Mouse (Mus musculus): Measurements from ENCODE around the gene Rpusd4. TPM values are rescaled to one million over a fixed set of nuclear protein-coding genes. Genes with fewer than 3 reads are reported as not detected.

Gene Rpusd4
- polyA plus RNA-seq, 1 experiment from 2014 or later = 24.4 TPM

DNA sequence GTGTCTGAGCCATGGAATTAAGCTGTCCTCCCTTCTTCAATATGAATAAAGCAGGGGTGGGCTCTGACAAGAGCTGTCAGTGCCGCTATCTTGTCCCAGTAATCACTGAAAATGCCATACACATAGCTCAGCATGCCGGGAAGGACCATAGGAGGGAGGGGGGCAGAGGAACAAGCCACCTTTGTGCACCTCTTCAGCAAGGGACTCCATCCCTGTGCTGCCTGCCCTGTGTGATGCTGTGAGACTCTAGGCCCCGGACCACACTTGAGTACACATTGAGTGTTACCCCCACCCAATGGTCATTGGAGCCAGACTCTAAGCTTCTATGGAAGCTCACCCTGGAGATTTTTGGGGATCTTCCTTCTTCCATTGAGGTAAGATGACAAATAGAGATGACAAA, 18.7 kb downstream of the Rpusd4 start:
- no peaks in the 10 kb centered on the region for H3K36me3 ChIP-seq
- no peak overlapping the region for H3K4me3 ChIP-seq
- H3K27ac ChIP-seq (ENCODE audit: poor library complexity, severe bottlenecking) = no peak overlapping the region
- H3K27me3 ChIP-seq (replicated peaks) = 0 out of 2 replicates have a peak, but pooled peaks cover 5% of the 10 kb centered on the region
- no peaks in the 10 kb centered on the region for H3K9me3 ChIP-seq (replicated peaks)
- H3K9ac ChIP-seq = no peak overlapping the region
- ATAC-seq (ENCODE audit: insufficient number of reproducible peaks, low FRiP score) = no peak
- WGBS = 74% methylated on average over 3 of the region's 3 CpGs
- peaks cover 18% of the 10 kb centered on the region for H3K4me1 ChIP-seq (replicated peaks)
- H3K4me2 ChIP-seq = no peak overlapping the region

DNA sequence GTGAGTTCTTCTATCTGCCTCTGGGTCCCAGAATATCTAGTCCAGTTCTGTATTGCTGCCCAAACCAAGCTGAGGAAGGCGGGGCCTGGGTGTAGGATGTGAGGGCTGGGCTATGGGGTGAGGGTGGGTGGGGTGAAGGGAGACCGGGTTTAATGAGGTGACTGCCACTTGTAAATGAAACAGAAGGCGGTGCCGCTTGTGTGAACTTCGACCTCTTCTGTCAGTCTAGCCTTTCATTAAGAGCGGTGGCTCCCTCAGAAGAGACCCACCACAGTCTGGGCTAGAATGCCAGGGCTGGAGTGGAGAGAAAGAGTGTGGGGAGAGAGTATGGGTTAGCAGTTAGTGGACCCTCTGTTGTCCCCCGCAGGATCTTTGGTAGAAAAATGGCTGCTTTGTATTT, 22.3 kb downstream of the Rpusd4 start:
- no peak for ATAC-seq (ENCODE audit: insufficient number of reproducible peaks, low FRiP score)
- 53% methylated on average over 7 of the region's 7 CpGs for WGBS

DNA sequence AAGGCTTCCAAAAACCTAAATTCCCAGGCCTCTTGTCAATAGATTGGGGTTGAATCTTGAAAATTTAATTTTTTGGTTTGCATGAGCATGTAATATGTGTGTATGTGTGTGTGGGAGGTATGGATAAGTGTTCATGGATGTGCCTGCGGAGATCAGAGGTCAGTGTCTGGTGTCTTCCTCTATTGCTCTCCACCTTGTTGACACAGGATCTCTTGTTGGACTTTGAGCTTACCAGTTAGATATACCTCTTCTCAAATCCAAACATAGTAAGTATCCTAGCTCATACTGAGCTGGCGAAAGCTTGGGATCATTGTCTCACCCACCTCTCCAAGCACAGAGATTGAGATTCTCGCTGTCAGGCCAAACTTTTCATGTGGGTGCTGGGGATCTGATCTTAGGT, 22.8 kb downstream of the Rpusd4 start:
- Histone ChIP-seq H3K27me3 (replicated peaks) (0 out of 2 replicates have a peak, but pooled peaks cover 5% of the 10 kb centered on the region), H3K36me3 (no peaks in the 10 kb centered on the region), H3K9ac (no peak overlapping the region), H3K4me1 (replicated peaks) (peaks cover 11% of the 10 kb centered on the region; the same call in 1 of the 2 replicates), H3K4me2 (no peak overlapping the region), H3K27ac (ENCODE audit: poor library complexity, severe bottlenecking) (no peak overlapping the region), H3K9me3 (replicated peaks) (no peaks in the 10 kb centered on the region), H3K4me3 (no peak overlapping the region)
- ATAC-seq (ENCODE audit: insufficient number of reproducible peaks, low FRiP score) = no peak
- WGBS = 86% methylated on average over 3 of the region's 3 CpGs

More for the DNA sequence above, 22.3 kb downstream of the Rpusd4 start:
- Histone ChIP-seq H3K4me1 (replicated peaks) (peaks cover 11% of the 10 kb centered on the region; the same call in 1 of the 2 replicates), H3K4me2 (no peak overlapping the region), H3K36me3 (no peaks in the 10 kb centered on the region), H3K4me3 (no peak overlapping the region), H3K9ac (no peak overlapping the region), H3K27ac (ENCODE audit: poor library complexity, severe bottlenecking) (no peak overlapping the region), H3K9me3 (replicated peaks) (no peaks in the 10 kb centered on the region), H3K27me3 (replicated peaks) (0 out of 2 replicates have a peak, but pooled peaks cover 5% of the 10 kb centered on the region)

DNA sequence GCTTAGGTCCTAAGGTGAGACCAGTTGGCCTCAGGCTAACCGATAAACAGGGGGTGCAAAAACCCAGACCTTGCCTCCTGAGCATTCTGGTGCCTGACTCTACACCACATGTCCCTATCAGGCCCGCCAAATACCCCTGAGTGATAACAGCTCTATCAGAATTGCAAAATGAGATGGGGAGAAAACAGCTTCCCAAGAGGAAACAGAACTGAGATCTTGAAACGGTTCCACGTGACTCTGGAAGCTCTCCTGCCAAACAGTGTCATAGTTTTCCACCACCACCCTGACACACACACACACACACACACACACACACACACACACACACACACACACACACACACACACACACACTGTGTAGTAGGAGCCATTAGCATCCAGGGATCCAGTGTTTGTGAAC, 23.3 kb downstream of the Rpusd4 start:
- Histone ChIP-seq H3K27me3 (replicated peaks) (0 out of 2 replicates have a peak, but pooled peaks cover 5% of the 10 kb centered on the region), H3K4me2 (no peak overlapping the region), H3K36me3 (no peaks in the 10 kb centered on the region), H3K9ac (no peak overlapping the region), H3K27ac (ENCODE audit: poor library complexity, severe bottlenecking) (no peak overlapping the region), H3K4me1 (replicated peaks) (peaks cover 11% of the 10 kb centered on the region; the same call in 1 of the 2 replicates), H3K9me3 (replicated peaks) (no peaks in the 10 kb centered on the region), H3K4me3 (no peak overlapping the region)
- 18% methylated on average over 4 of the region's 4 CpGs for WGBS
- ATAC-seq (ENCODE audit: insufficient number of reproducible peaks, low FRiP score) = no peak

DNA sequence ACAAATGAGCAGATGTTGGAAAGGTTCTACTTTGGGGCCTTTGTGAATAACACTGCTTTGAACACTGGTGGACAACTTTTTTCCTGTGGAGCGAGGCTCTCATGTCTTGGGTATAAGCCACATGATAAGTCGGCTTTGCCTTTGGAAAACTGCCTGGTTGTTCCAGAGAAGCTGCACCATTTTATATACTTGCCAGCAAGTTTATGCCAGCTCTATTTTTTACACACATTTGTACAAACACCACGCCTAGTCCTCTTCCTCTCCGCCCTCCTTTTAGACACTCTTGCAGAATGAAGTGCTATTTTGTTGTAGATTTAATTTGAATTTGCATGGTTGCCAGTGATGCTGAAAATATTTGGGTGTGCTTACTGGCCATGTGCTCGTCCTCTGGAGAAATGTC, 25.8 kb downstream of the Rpusd4 start:
- no peak for ATAC-seq (ENCODE audit: insufficient number of reproducible peaks, low FRiP score)
- Histone ChIP-seq H3K27ac (ENCODE audit: poor library complexity, severe bottlenecking) (no peak overlapping the region), H3K27me3 (replicated peaks) (no peaks in the 10 kb centered on the region), H3K9ac (no peak overlapping the region), H3K4me2 (no peak overlapping the region), H3K36me3 (no peaks in the 10 kb centered on the region), H3K4me3 (no peak overlapping the region), H3K4me1 (replicated peaks) (peaks cover 5% of the 10 kb centered on the region; the same call in 1 of the 2 replicates), H3K9me3 (replicated peaks) (no peaks in the 10 kb centered on the region)
- WGBS = 77% methylated on average over 5 of the region's 5 CpGs

DNA sequence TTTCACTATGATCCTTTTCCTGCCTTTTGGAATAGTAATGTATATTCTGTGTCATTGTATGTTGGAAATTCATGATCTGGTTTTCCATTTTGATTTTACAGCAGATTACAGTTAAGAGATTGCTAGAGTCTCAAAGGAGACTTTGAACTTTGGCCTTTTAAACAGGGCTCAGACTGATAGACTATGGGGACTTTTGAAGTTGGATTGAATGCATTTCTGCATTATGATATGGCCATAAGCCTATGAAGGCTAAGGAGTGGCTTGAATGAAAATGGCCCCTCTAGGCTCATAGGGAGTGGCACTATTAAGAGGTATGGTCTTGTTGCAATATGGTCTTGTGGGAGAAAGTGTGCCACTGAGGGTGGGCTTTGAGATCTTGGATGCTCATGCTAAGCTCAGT, 30.1 kb downstream of the Rpusd4 start:
- no peak overlapping the region for H3K27ac ChIP-seq (ENCODE audit: poor library complexity, severe bottlenecking)
- no peak overlapping the region for H3K9ac ChIP-seq
- no peaks in the 10 kb centered on the region for H3K36me3 ChIP-seq
- H3K4me3 ChIP-seq = no peak overlapping the region
- no peak for ATAC-seq (ENCODE audit: insufficient number of reproducible peaks, low FRiP score)
- no peaks in the 10 kb centered on the region for H3K27me3 ChIP-seq (replicated peaks)
- no peaks in the 10 kb centered on the region for H3K4me1 ChIP-seq (replicated peaks)
- H3K9me3 ChIP-seq (replicated peaks) = no peaks in the 10 kb centered on the region
- H3K4me2 ChIP-seq = no peak overlapping the region

DNA sequence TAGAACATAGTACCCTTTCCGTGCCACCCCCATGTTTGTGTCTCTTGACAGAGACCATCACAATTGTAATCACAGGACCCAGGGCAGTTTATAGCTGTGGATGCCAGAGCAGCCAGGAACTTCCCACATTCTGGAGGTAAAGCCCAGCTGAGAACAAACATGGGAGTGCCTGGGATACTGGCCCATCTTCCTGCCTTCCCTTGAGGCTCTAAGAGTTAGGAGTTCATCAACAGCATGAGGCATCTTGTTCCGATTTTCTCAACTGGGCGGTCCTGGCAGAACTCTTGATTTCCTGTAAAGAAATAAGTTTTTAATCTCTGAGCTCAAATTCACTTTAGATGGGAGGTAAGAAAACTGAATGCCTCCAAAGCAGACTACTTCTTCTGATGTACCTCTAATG, 34.5 kb downstream of the Rpusd4 start:
- 84% methylated on average over 3 of the region's 3 CpGs for WGBS
- no peak overlapping the region for H3K4me3 ChIP-seq
- H3K9ac ChIP-seq = no peak overlapping the region
- H3K27me3 ChIP-seq (replicated peaks) = no peaks in the 10 kb centered on the region
- H3K9me3 ChIP-seq (replicated peaks) = no peaks in the 10 kb centered on the region
- H3K4me2 ChIP-seq = no peak overlapping the region
- no peak overlapping the region for H3K27ac ChIP-seq (ENCODE audit: poor library complexity, severe bottlenecking)
- no peaks in the 10 kb centered on the region for H3K36me3 ChIP-seq
- no peak for ATAC-seq (ENCODE audit: insufficient number of reproducible peaks, low FRiP score)
- no peaks in the 10 kb centered on the region for H3K4me1 ChIP-seq (replicated peaks)

DNA sequence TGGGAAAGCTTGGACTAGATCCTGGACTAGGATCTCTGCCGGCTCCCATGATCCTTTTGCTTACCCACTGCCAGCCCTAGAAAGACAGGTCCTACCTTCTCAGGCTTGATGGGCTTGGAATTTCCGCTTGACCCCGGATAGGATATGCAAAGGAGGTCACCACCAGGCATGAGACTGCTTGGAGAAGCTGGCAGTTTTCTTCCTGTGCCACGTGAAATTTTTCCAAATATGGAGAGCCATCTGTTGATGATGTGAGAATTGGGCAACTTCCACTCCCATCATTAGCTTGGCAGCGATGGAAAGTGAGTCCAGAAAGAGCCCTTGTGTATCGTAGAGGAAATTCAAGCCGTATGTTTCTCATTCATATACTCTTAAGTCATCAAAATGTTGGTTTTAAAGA, 39.8 kb downstream of the Rpusd4 start:
- H3K36me3 ChIP-seq = no peaks in the 10 kb centered on the region
- WGBS = 80% methylated on average over 7 of the region's 7 CpGs
- H3K9me3 ChIP-seq (replicated peaks) = no peaks in the 10 kb centered on the region
- no peak for ATAC-seq (ENCODE audit: insufficient number of reproducible peaks, low FRiP score)
- 0 out of 2 replicates have a peak, but pooled peaks cover under 1% of the 10 kb centered on the region for H3K4me1 ChIP-seq (replicated peaks)
- no peaks in the 10 kb centered on the region for H3K27me3 ChIP-seq (replicated peaks)
- no peak overlapping the region for H3K4me3 ChIP-seq
- no peak overlapping the region for H3K27ac ChIP-seq (ENCODE audit: poor library complexity, severe bottlenecking)
- no peak overlapping the region for H3K4me2 ChIP-seq
- no peak overlapping the region for H3K9ac ChIP-seq

DNA sequence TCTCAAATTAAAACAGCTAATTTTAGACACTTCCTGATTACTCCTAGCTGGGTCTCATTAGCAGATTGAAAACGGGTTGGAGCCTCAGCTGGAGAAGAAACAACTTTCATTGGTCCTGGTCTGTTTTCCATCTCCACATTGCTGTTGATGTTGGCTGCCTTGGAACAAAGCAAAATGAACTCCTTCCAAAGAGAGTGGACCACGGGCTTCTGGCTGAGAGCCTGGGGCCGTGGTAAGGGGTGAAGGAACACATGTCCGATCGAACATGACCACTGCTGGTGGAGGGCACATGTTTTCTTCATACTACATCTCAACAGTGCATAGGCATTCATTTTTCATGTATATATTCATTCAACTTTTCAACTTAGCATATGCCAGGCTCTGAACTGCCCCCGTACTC, 42.7 kb downstream of the Rpusd4 start:
- Histone ChIP-seq H3K27me3 (replicated peaks) (no peaks in the 10 kb centered on the region), H3K27ac (ENCODE audit: poor library complexity, severe bottlenecking) (no peak overlapping the region)

DNA sequence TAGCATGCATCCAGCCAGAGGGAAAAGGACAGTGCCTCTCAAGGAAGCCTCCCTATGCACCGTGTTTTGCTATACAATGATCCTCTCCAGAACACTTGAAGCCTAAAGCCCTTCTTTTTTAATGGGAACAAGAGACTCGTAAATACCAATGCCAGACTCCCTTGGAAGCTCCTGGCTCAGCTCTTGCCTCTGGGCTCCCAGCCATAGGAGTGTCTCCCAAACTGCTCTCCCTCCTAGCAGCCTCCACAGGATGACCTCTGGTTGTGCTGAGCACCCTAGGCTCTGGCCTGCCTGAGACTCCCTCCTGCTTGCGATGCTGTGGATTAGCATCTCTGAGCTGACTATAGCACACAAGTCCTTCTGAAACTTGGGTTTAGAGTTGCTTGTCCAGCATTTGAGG, 44.9 kb downstream of the Rpusd4 start:
- no peak for ATAC-seq (ENCODE audit: insufficient number of reproducible peaks, low FRiP score)
- no peak overlapping the region for H3K27ac ChIP-seq (ENCODE audit: poor library complexity, severe bottlenecking)
- H3K9ac ChIP-seq = no peak overlapping the region
- H3K4me3 ChIP-seq = no peak overlapping the region
- H3K36me3 ChIP-seq = no peaks in the 10 kb centered on the region
- peaks cover 33% of the 10 kb centered on the region for H3K4me1 ChIP-seq (replicated peaks)
- no peak overlapping the region for H3K4me2 ChIP-seq
- H3K9me3 ChIP-seq (replicated peaks) = no peaks in the 10 kb centered on the region
- H3K27me3 ChIP-seq (replicated peaks) = no peaks in the 10 kb centered on the region
- WGBS = 58% methylated on average over 3 of the region's 3 CpGs

More for the DNA sequence above, 42.7 kb downstream of the Rpusd4 start:
- no peak overlapping the region for H3K9ac ChIP-seq
- no peak overlapping the region for H3K4me2 ChIP-seq
- no peaks in the 10 kb centered on the region for H3K9me3 ChIP-seq (replicated peaks)
- ATAC-seq (ENCODE audit: insufficient number of reproducible peaks, low FRiP score) = no peak
- H3K36me3 ChIP-seq = no peaks in the 10 kb centered on the region
- WGBS = 69% methylated on average over 6 of the region's 6 CpGs
- H3K4me1 ChIP-seq (replicated peaks) = peaks cover 23% of the 10 kb centered on the region
- H3K4me3 ChIP-seq = no peak overlapping the region

DNA sequence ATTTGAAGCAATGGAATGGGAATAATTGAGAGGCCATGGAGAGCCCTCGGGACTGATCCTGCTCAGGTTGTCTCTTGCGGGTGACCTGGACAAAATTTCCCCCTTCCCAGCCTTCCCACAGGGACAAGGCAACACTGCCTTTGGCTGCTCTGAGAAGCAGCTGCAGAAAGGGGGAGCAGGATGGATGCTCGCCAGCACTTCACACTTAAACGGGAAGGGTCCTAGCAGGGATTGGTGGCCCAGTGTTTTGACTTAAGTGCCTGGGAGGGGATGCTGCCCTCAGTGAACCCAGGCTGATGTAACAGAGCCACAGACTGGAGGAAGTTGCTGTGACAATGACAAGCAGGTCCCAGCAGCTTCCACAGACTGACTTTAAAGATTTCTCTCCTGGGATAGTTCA, 45.9 kb downstream of the Rpusd4 start:
- no peak overlapping the region for H3K9ac ChIP-seq

DNA sequence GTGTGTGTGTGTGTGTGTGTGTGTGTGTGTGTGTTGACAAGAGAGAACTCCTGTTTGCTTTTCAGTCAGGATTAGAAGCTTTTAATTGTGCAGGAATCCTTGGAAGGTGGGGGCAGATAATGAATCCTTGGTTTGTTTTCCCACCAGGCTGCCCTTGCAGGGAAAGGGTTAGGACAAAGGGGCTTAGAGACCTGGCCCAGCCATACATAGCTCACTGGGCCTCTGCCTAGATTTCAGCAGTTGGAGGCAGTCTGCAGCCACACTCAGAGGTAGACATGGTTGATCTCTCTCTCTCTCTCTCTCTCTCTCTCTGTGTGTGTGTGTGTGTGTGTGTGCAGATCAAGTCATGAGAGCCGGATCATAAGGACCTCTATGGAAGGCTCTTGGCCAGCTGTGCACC, 46.6 kb downstream of the Rpusd4 start:
- H3K9ac ChIP-seq = peak overlapping the region; percentile 11; the same call in 1 of the 2 replicates
- no peak overlapping the region for H3K4me3 ChIP-seq
- no peak for ATAC-seq (ENCODE audit: insufficient number of reproducible peaks, low FRiP score)
- H3K9me3 ChIP-seq (replicated peaks) = no peaks in the 10 kb centered on the region
- no peaks in the 10 kb centered on the region for H3K27me3 ChIP-seq (replicated peaks)
- 57% methylated on average over 1 of the region's 1 CpGs for WGBS
- no peaks in the 10 kb centered on the region for H3K36me3 ChIP-seq
- H3K4me2 ChIP-seq = no peak overlapping the region
- H3K4me1 ChIP-seq (replicated peaks) = peaks cover 38% of the 10 kb centered on the region
- no peak overlapping the region for H3K27ac ChIP-seq (ENCODE audit: poor library complexity, severe bottlenecking)

More for the DNA sequence above, 45.9 kb downstream of the Rpusd4 start:
- Histone ChIP-seq H3K36me3 (no peaks in the 10 kb centered on the region), H3K9me3 (replicated peaks) (no peaks in the 10 kb centered on the region), H3K27ac (ENCODE audit: poor library complexity, severe bottlenecking) (0 out of 2 replicates have a peak overlapping the region, but pooled peaks have one; percentile 19), H3K4me3 (no peak overlapping the region), H3K4me1 (replicated peaks) (peaks cover 38% of the 10 kb centered on the region), H3K27me3 (replicated peaks) (no peaks in the 10 kb centered on the region), H3K4me2 (no peak overlapping the region)
- no peak for ATAC-seq (ENCODE audit: insufficient number of reproducible peaks, low FRiP score)
- WGBS = 35% methylated on average over 4 of the region's 4 CpGs

Measured in heart, embryonic 12.5 days (tissue).